Mouse (Mus musculus): ENCODE measurements around the gene Kif5a. TPM values are rescaled to one million over a fixed set of nuclear protein-coding genes. Genes with fewer than 3 reads are reported as not detected.
A peak's percentile ranks its signal among the peaks of the same experiment; 100 is the strongest.
"Not testable (repeated sequence)": the region's sequence is repeated elsewhere in the genome, so short reads cannot be mapped to it uniquely, and the experiment has no call there.

Kif5a gene
- polyA plus RNA-seq, 1 experiment = 1.7 TPM

- WGBS = 3% methylated on average over 22 of the region's 22 CpGs
- Histone ChIP-seq H3K4me1 (ENCODE audit: control insufficient read depth, insufficient read depth, low read length) (peaks cover 1% of the 10 kb centered on the region; the same call in 1 of the 2 replicates), H3K27ac (ENCODE audit: control insufficient read depth, insufficient read depth, low read depth, low read length, poor library complexity) (peak overlapping the region; percentile 40), H3K4me3 (replicated peaks; ENCODE audit: control insufficient read depth, low read depth, low read length) (peak overlapping the region; percentile 69)
- TF ChIP-seq CTCF (IDR thresholded peaks at IDR 0.05; ENCODE audit: control insufficient read depth, insufficient read depth, low read length) (no peak), POLR2A (IDR thresholded peaks at IDR 0.05; ENCODE audit: borderline replicate concordance, control insufficient read depth, low read depth, low read length) (peak; percentile 26; the same call in 1 of the 2 replicates)
Observed at GRCm38 (mm10) chr10:127194428-127195327, 68.5 kb downstream of the Kif5a start.

DNA sequence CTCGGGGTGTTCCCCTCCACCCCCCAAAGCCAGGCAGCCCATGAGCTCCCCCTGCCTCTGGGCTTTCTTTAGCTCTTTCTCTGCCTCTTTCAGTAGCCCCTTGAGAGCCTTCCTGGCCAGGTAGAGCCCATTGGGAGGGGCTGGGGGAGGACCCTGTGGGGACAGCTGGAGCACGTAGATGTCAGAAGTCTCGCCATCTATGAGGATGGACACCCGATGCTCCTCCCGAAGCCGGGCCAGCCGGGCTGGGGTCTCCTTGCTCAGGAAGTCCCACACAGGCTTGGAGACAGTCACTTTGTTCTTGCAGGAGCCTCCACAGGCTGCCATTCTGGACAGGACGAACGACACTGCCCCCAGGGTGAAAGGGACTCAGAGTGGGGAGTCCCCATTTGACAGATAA is 70.1 kb downstream of the Kif5a start:
- Histone ChIP-seq H3K27ac (ENCODE audit: control insufficient read depth, insufficient read depth, low read depth, low read length, poor library complexity) (no peak overlapping the region), H3K4me1 (ENCODE audit: control insufficient read depth, insufficient read depth, low read length) (peaks cover 1% of the 10 kb centered on the region; the same call in 1 of the 2 replicates), H3K4me3 (replicated peaks; ENCODE audit: control insufficient read depth, low read depth, low read length) (no peak overlapping the region)
- TF ChIP-seq POLR2A (IDR thresholded peaks at IDR 0.05; ENCODE audit: borderline replicate concordance, control insufficient read depth, low read depth, low read length) (no peak; the same call in 1 of the 2 replicates), CTCF (IDR thresholded peaks at IDR 0.05; ENCODE audit: control insufficient read depth, insufficient read depth, low read length) (no peak)
- WGBS = 79% methylated on average over 9 of the region's 9 CpGs

DNA sequence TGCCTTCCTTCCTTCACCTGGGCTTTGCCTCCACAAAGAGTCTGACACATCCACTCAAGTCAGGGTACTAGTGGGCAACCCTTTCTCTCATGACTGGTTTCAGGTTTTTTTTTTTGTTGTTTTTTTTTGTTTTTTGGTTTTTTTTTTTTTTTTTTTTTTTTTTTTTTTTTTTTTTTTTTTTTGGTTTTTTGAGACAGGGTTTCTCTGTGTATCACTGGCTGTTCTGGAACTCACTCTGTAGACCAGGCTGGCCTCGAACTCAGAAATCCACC is 71.2 kb downstream of the Kif5a start:
- H3K4me1 ChIP-seq (ENCODE audit: control insufficient read depth, insufficient read depth, low read length); H3K4me3 ChIP-seq (replicated peaks; ENCODE audit: control insufficient read depth, low read depth, low read length); H3K27ac ChIP-seq (ENCODE audit: control insufficient read depth, insufficient read depth, low read depth, low read length, poor library complexity): not testable (repeated sequence)
- WGBS = 56% methylated on average over 1 of the region's 1 CpGs

GRCm38 (mm10) chr10:127191191-127192056 is 71.7 kb downstream of the Kif5a start:
- peak overlapping the region; percentile 49; the same call in 1 of the 2 replicates for H3K27ac ChIP-seq (ENCODE audit: control insufficient read depth, insufficient read depth, low read depth, low read length, poor library complexity)
- WGBS = 84% methylated on average over 19 of the region's 19 CpGs
- H3K4me3 ChIP-seq (replicated peaks; ENCODE audit: control insufficient read depth, low read depth, low read length) = no peak overlapping the region
- TF ChIP-seq CTCF (IDR thresholded peaks at IDR 0.05; ENCODE audit: control insufficient read depth, insufficient read depth, low read length) = no peak
- no peak for TF ChIP-seq POLR2A (IDR thresholded peaks at IDR 0.05; ENCODE audit: borderline replicate concordance, control insufficient read depth, low read depth, low read length)
- peaks cover 1% of the 10 kb centered on the region; the same call in 1 of the 2 replicates for H3K4me1 ChIP-seq (ENCODE audit: control insufficient read depth, insufficient read depth, low read length)

GRCm38 (mm10) chr10:127190398-127191190 is 72.6 kb downstream of the Kif5a start:
- Histone ChIP-seq H3K27ac (ENCODE audit: control insufficient read depth, insufficient read depth, low read depth, low read length, poor library complexity) (peak overlapping the region; percentile 49; the same call in 1 of the 2 replicates), H3K4me1 (ENCODE audit: control insufficient read depth, insufficient read depth, low read length) (peaks cover 1% of the 10 kb centered on the region; the same call in 1 of the 2 replicates), H3K4me3 (replicated peaks; ENCODE audit: control insufficient read depth, low read depth, low read length) (no peak overlapping the region)
- 69% methylated on average over 14 of the region's 14 CpGs for WGBS
- no peak for TF ChIP-seq CTCF (IDR thresholded peaks at IDR 0.05; ENCODE audit: control insufficient read depth, insufficient read depth, low read length)
- TF ChIP-seq POLR2A (IDR thresholded peaks at IDR 0.05; ENCODE audit: borderline replicate concordance, control insufficient read depth, low read depth, low read length) = no peak

DNA sequence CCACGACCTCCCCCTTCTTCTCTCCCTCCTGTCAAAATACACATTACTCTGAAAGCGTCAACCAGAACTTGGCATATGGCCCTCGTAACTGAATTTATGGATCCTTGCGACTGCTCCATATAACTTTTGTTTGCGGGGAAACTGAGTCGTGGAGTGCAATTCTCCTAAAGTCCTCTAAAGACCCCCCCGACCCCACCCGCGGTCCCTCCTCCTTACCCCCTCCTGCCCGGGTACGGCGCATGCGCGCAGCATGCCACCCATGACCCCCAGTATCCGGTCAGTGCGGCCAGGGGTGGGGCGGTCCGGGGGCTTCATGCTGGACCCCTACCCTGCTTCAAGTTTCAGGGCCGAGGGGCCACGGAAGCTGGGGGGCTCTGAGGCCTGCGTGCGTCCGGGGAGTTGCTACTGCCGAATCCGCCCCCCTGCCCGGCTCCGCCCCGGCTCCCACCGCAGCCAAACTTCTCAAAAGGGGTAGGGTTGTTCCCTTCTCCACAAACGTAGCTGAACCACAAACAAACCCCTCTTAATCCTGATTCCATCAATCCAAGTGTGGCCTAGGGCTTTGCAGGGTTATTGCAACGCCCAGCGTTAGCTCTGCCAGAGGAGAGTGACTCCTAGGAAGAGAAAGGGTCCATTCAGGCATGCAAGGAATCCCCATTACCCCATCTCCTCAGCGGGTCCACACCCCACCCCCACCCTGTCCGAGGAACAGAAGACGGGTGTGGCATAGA is 73.3 kb downstream of the Kif5a start, which contains the start of gene Arhgef25:
Gene Arhgef25, minus strand, starts transcription at position 433 of the 731 bp plus-strand sequence.
- Histone ChIP-seq H3K27ac (ENCODE audit: control insufficient read depth, insufficient read depth, low read depth, low read length, poor library complexity) (peak within 1 kb of the TSS; percentile 67), H3K4me3 (replicated peaks; ENCODE audit: control insufficient read depth, low read depth, low read length) (peak within 1 kb of the TSS; percentile 34), H3K4me1 (ENCODE audit: control insufficient read depth, insufficient read depth, low read length) (peaks cover 1% of the 10 kb centered on the region; the same call in 1 of the 2 replicates)
- TF ChIP-seq POLR2A (IDR thresholded peaks at IDR 0.05; ENCODE audit: borderline replicate concordance, control insufficient read depth, low read depth, low read length) (no peak), CTCF (IDR thresholded peaks at IDR 0.05; ENCODE audit: control insufficient read depth, insufficient read depth, low read length) (no peak)
- WGBS = 17% methylated on average over 35 of the region's 35 CpGs

- TF ChIP-seq CTCF (IDR thresholded peaks at IDR 0.05; ENCODE audit: control insufficient read depth, insufficient read depth, low read length) (no peak), POLR2A (IDR thresholded peaks at IDR 0.05; ENCODE audit: borderline replicate concordance, control insufficient read depth, low read depth, low read length) (peak; percentile 40; the same call in 1 of the 2 replicates)
- Histone ChIP-seq H3K4me1 (ENCODE audit: control insufficient read depth, insufficient read depth, low read length) (peaks cover 1% of the 10 kb centered on the region; the same call in 1 of the 2 replicates), H3K4me3 (replicated peaks; ENCODE audit: control insufficient read depth, low read depth, low read length) (peak overlapping the region; percentile 34), H3K27ac (ENCODE audit: control insufficient read depth, insufficient read depth, low read depth, low read length, poor library complexity) (peak overlapping the region; percentile 67)
- under 1% methylated on average over 26 of the region's 26 CpGs for WGBS
Observed at GRCm38 (mm10) chr10:127189116-127189650, 74.0 kb downstream of the Kif5a start.

All from bone marrow, adult 2 months (tissue).